Mouse (Mus musculus) thymus, postnatal 4 days (tissue): ENCODE data around the gene Camk1d.
"Not testable (repeated sequence)": the region's sequence is repeated elsewhere in the genome, so short reads cannot be mapped to it uniquely, and the experiment has no call there.

Experiments
- DNase-seq: peaks from one replicate; pipeline ENCODE4 v3.0.0; 2021

Camk1d gene

GRCm38 (mm10) chr2:5610521-5610920, 103.8 kb downstream of the Camk1d start:
- no peak for DNase-seq

- no peak for DNase-seq
Observed at GRCm38 (mm10) chr2:5607920-5608841, 106.1 kb downstream of the Camk1d start.

- DNase-seq = no peak
Observed at GRCm38 (mm10) chr2:5605849-5606248, 108.5 kb downstream of the Camk1d start.

GRCm38 (mm10) chr2:5602044-5602443, 112.3 kb downstream of the Camk1d start:
- no peak for DNase-seq

GRCm38 (mm10) chr2:5601243-5601642, 113.1 kb downstream of the Camk1d start:
- DNase-seq = not testable (repeated sequence)

- DNase-seq = no peak
Observed at GRCm38 (mm10) chr2:5600183-5600962, 113.9 kb downstream of the Camk1d start.

GRCm38 (mm10) chr2:5599713-5600112, 114.6 kb downstream of the Camk1d start:
- DNase-seq = no peak

- no peak for DNase-seq
Observed at GRCm38 (mm10) chr2:5598533-5598932, 115.8 kb downstream of the Camk1d start.

- peak; percentile 25 for DNase-seq
Observed at GRCm38 (mm10) chr2:5596882-5597281, 117.4 kb downstream of the Camk1d start.

- no peak for DNase-seq
Observed at GRCm38 (mm10) chr2:5595356-5596191, 118.7 kb downstream of the Camk1d start.

- DNase-seq = no peak
Observed at GRCm38 (mm10) chr2:5592461-5593136, 121.7 kb downstream of the Camk1d start.

GRCm38 (mm10) chr2:5590074-5590473, 124.2 kb downstream of the Camk1d start:
- DNase-seq = no peak

GRCm38 (mm10) chr2:5589163-5589562, 125.2 kb downstream of the Camk1d start:
- DNase-seq = no peak

- DNase-seq = no peak
Observed at GRCm38 (mm10) chr2:5588329-5588982, 125.9 kb downstream of the Camk1d start.

GRCm38 (mm10) chr2:5584318-5585027, 129.8 kb downstream of the Camk1d start:
- DNase-seq = no peak

GRCm38 (mm10) chr2:5579391-5579790, 134.9 kb downstream of the Camk1d start:
- no peak for DNase-seq

GRCm38 (mm10) chr2:5577399-5578129, 136.8 kb downstream of the Camk1d start:
- DNase-seq = no peak

- no peak for DNase-seq
Observed at GRCm38 (mm10) chr2:5572314-5573006, 141.9 kb downstream of the Camk1d start.

- DNase-seq = no peak
Observed at GRCm38 (mm10) chr2:5566611-5567010, 147.7 kb downstream of the Camk1d start.

GRCm38 (mm10) chr2:5563685-5564084, 150.6 kb downstream of the Camk1d start:
- no peak for DNase-seq
